Mouse (Mus musculus): ENCODE results near the gene Sh2d7.
A peak's percentile ranks its signal among the peaks of the same experiment; 100 is the strongest.
"Not testable (repeated sequence)": the region's sequence is repeated elsewhere in the genome, so short reads cannot be mapped to it uniquely, and the experiment has no call there.

The Sh2d7 gene

GRCm38 (mm10) chr9:54544212-54544953 is 5.6 kb downstream of the Sh2d7 start:
- ATAC-seq (ENCODE audit: low TSS enrichment), result no peak

GRCm38 (mm10) chr9:54544954-54545315 is 6.2 kb downstream of the Sh2d7 start:
- ATAC-seq (ENCODE audit: low TSS enrichment), result no peak

GRCm38 (mm10) chr9:54547536-54547935 is 8.8 kb downstream of the Sh2d7 start:
- ATAC-seq (ENCODE audit: low TSS enrichment), result peak; percentile 64

GRCm38 (mm10) chr9:54549433-54549832 is 10.6 kb downstream of the Sh2d7 start:
- no peak for ATAC-seq (ENCODE audit: low TSS enrichment)

- ATAC-seq (ENCODE audit: low TSS enrichment), result peak; percentile 76
Observed at GRCm38 (mm10) chr9:54552409-54552808, 13.6 kb downstream of the Sh2d7 start.

GRCm38 (mm10) chr9:54555044-54555443 is 16.3 kb downstream of the Sh2d7 start:
- no peak; the same call in 1 of the 2 replicates for ATAC-seq (ENCODE audit: low TSS enrichment)

GRCm38 (mm10) chr9:54558731-54559130 is 19.9 kb downstream of the Sh2d7 start:
- no peak for ATAC-seq (ENCODE audit: low TSS enrichment)

- peak; percentile 88 for ATAC-seq (ENCODE audit: low TSS enrichment)
Observed at GRCm38 (mm10) chr9:54559771-54560471, 21.1 kb downstream of the Sh2d7 start, which contains the start of gene Cib2. Gene Cib2, minus strand, starts transcription at chr9:54560218.

GRCm38 (mm10) chr9:54560831-54561601 is 22.2 kb downstream of the Sh2d7 start:
- no peak for ATAC-seq (ENCODE audit: low TSS enrichment)

GRCm38 (mm10) chr9:54566958-54567357 is 28.2 kb downstream of the Sh2d7 start:
- ATAC-seq (ENCODE audit: low TSS enrichment), result no peak

- ATAC-seq (ENCODE audit: low TSS enrichment), result peak; percentile 57; the same call in 1 of the 2 replicates
Observed at GRCm38 (mm10) chr9:54568732-54569131, 29.9 kb downstream of the Sh2d7 start.

- no peak for ATAC-seq (ENCODE audit: low TSS enrichment)
Observed at GRCm38 (mm10) chr9:54571130-54571839, 32.5 kb downstream of the Sh2d7 start.

- no peak for ATAC-seq (ENCODE audit: low TSS enrichment)
Observed at GRCm38 (mm10) chr9:54583712-54584111, 44.9 kb downstream of the Sh2d7 start.

GRCm38 (mm10) chr9:54584127-54584526 is 45.3 kb downstream of the Sh2d7 start:
- ATAC-seq (ENCODE audit: low TSS enrichment), result not testable (repeated sequence)

- ATAC-seq (ENCODE audit: low TSS enrichment), result no peak
Observed at GRCm38 (mm10) chr9:54585839-54586198, 47.0 kb downstream of the Sh2d7 start.

- peak; percentile 98 for ATAC-seq (ENCODE audit: low TSS enrichment)
Observed at GRCm38 (mm10) chr9:54586199-54587061, 47.6 kb downstream of the Sh2d7 start, which contains the start of gene Idh3a. Gene Idh3a, plus strand, starts transcription at chr9:54586334.

GRCm38 (mm10) chr9:54587863-54588262 is 49.1 kb downstream of the Sh2d7 start:
- ATAC-seq (ENCODE audit: low TSS enrichment), result no peak

GRCm38 (mm10) chr9:54593652-54594051 is 54.9 kb downstream of the Sh2d7 start:
- ATAC-seq (ENCODE audit: low TSS enrichment), result not testable (repeated sequence)
